Mouse (Mus musculus) heart, adult 2 months (tissue): ENCODE measurements around the gene Cuzd1. TPM values are rescaled to one million over a fixed set of nuclear protein-coding genes. Genes with fewer than 3 reads are reported as not detected.

ENCODE experiments used
- DNase-seq, 2 experiments: peaks; one replicate each; pipeline ENCODE4 v3.0.0; 2021
- H3K27ac ChIP-seq: fragments of 200-600 bp; 2 replicates; pipeline ENCODE4 v1.8.1; 2022
- H3K27me3 ChIP-seq: fragments of 200-500 bp; 2 replicates; pipeline ENCODE4 v1.6.1; 2012; ENCODE audit warnings: mild to moderate bottlenecking, low read length, inconsistent platforms, mixed read lengths; ENCODE audit not compliant: control insufficient read depth, insufficient read depth
- H3K36me3 ChIP-seq: fragments of 200-500 bp; 2 replicates; pipeline ENCODE4 v1.6.1; 2012; ENCODE audit warnings: low read length, inconsistent platforms; ENCODE audit not compliant: control insufficient read depth, insufficient read depth
- H3K4me1 ChIP-seq: fragments of 200-500 bp; 2 replicates; pipeline ENCODE4 v1.6.1; 2011; ENCODE audit warnings: low read length; ENCODE audit not compliant: control insufficient read depth, insufficient read depth
- H3K4me3 ChIP-seq: fragments of 200-600 bp; 2 replicates; pipeline ENCODE4 v1.8.1; 2022
- H3K79me2 ChIP-seq: fragments of 200-500 bp; replicated peaks from 2 replicates; pipeline ENCODE4 v1.6.1; 2012; ENCODE audit warnings: mild to moderate bottlenecking, inconsistent platforms, low read length, moderate library complexity, mixed read lengths; ENCODE audit not compliant: control insufficient read depth, insufficient read depth
- H3K9ac ChIP-seq: fragments of 200-500 bp; 2 replicates; pipeline ENCODE4 v1.6.1; 2012; ENCODE audit warnings: low read depth, mild to moderate bottlenecking, control low read depth, inconsistent platforms, low read length, mixed read lengths
- CTCF ChIP-seq: fragments of 200-600 bp; IDR thresholded peaks from 2 replicates; pipeline ENCODE4 v1.8.1; 2022; ENCODE audit warnings: antibody characterized with exemption, mild to moderate bottlenecking, moderate library complexity
- EP300 ChIP-seq: fragments of 200-500 bp; IDR thresholded peaks from 2 replicates; pipeline ENCODE4 v1.6.1; 2011; ENCODE audit warnings: low read depth, low read length, control low read depth; ENCODE audit not compliant: insufficient read depth
- POLR2A ChIP-seq: fragments of 200-500 bp; IDR thresholded peaks from 2 replicates; pipeline ENCODE4 v1.6.1; 2011; ENCODE audit warnings: mild to moderate bottlenecking, low read depth, low read length, control low read depth; ENCODE audit not compliant: insufficient read depth
- WGBS: fragments of 180-500 bp; shearing (Covaris S2); methylation state at CpG from one replicate; pipeline ENCODE4 v1.1.7; 2018; 5-methylcytosine and 5-hydroxymethylcytosine counted together
- intact Hi-C: fragments of 180-260 bp; cut with DNase I; formaldehyde crosslinking; loops from one replicate; pipeline ENCODE4 v1.15.1; 2025
- polyA plus RNA-seq: library from polyadenylated mRNA; depleted of rRNA; stranded (reverse); fragments of >200 nt; gene quantifications from 2 replicates; pipeline ENCODE4 v1.2.3, GENCODE M21; 2012
- total RNA-seq, 2 experiments: library from RNA; stranded (reverse); gene quantifications; 2 replicates each; pipeline ENCODE4 v1.2.3; 2021

Cuzd1 gene
- total and polyA plus RNA-seq, 3 experiments: 0.21 to 0.64 (median 0.32) TPM

- no peaks in the 10 kb centered on the region for H3K4me1 ChIP-seq
- DNase-seq: no peak
- intact Hi-C loops: no loop called here
- TF ChIP-seq POLR2A (no peak), EP300 (no peak), CTCF (no peak)
- no peaks in the 10 kb centered on the region for H3K79me2 ChIP-seq
- H3K36me3 ChIP-seq: no peaks in the 10 kb centered on the region
- no peak overlapping the region for H3K27ac ChIP-seq
- H3K27me3 ChIP-seq: no peaks in the 10 kb centered on the region
- H3K4me3 ChIP-seq: no peak overlapping the region
- no peak overlapping the region for H3K9ac ChIP-seq
- 77% methylated on average over 5 of the region's 5 CpGs for WGBS
These were observed 5.0 kb upstream of the Cuzd1 start for GRCm38 (mm10) chr7:131327054-131327453.

- intact Hi-C loops: no loop called here
- no peak for DNase-seq
- H3K9ac ChIP-seq: no peak overlapping the region
- no peaks in the 10 kb centered on the region for H3K36me3 ChIP-seq
- 67% methylated on average over 5 of the region's 7 CpGs for WGBS
- no peaks in the 10 kb centered on the region for H3K79me2 ChIP-seq
- no peak overlapping the region for H3K4me3 ChIP-seq
- no peak for TF ChIP-seq POLR2A
- TF ChIP-seq EP300: no peak
- TF ChIP-seq CTCF: no peak
- no peaks in the 10 kb centered on the region for H3K4me1 ChIP-seq
- no peaks in the 10 kb centered on the region for H3K27me3 ChIP-seq
- H3K27ac ChIP-seq: no peak overlapping the region
These were observed 3.8 kb downstream of the Cuzd1 start for GRCm38 (mm10) chr7:131318340-131318739.

- H3K4me3 ChIP-seq: no peak overlapping the region
- no peaks in the 10 kb centered on the region for H3K36me3 ChIP-seq
- DNase-seq: no peak
- H3K9ac ChIP-seq: no peak overlapping the region
- no peak overlapping the region for H3K27ac ChIP-seq
- no peaks in the 10 kb centered on the region for H3K79me2 ChIP-seq
- H3K27me3 ChIP-seq: no peaks in the 10 kb centered on the region
- intact Hi-C loops: no loop called here
- 60% methylated on average over 12 of the region's 12 CpGs for WGBS
- H3K4me1 ChIP-seq: no peaks in the 10 kb centered on the region
- TF ChIP-seq EP300 (no peak), POLR2A (no peak), CTCF (no peak)
These were observed 4.5 kb downstream of the Cuzd1 start for GRCm38 (mm10) chr7:131317587-131317986.

- Histone ChIP-seq H3K79me2 (no peaks in the 10 kb centered on the region), H3K27ac (no peak overlapping the region), H3K27me3 (no peaks in the 10 kb centered on the region), H3K4me1 (no peaks in the 10 kb centered on the region), H3K36me3 (no peaks in the 10 kb centered on the region), H3K4me3 (no peak overlapping the region), H3K9ac (no peak overlapping the region)
- no peak for DNase-seq
- WGBS: 78% methylated on average over 7 of the region's 7 CpGs
- intact Hi-C loops: no loop called here
- TF ChIP-seq EP300 (no peak), CTCF (no peak), POLR2A (no peak)
These were observed 7.6 kb downstream of the Cuzd1 start for GRCm38 (mm10) chr7:131314493-131314892.

- H3K4me3 ChIP-seq: no peak overlapping the region
- no peaks in the 10 kb centered on the region for H3K27me3 ChIP-seq
- 71% methylated on average over 5 of the region's 5 CpGs for WGBS
- DNase-seq: no peak
- H3K9ac ChIP-seq: no peak overlapping the region
- intact Hi-C loops: no loop called here
- no peak for TF ChIP-seq POLR2A
- no peaks in the 10 kb centered on the region for H3K4me1 ChIP-seq
- no peaks in the 10 kb centered on the region for H3K36me3 ChIP-seq
- H3K79me2 ChIP-seq: no peaks in the 10 kb centered on the region
- H3K27ac ChIP-seq: no peak overlapping the region
These were observed 15.4 kb downstream of the Cuzd1 start for GRCm38 (mm10) chr7:131306733-131307132.

- intact Hi-C loops: no loop called here
- Histone ChIP-seq H3K27ac (no peak overlapping the region), H3K27me3 (no peaks in the 10 kb centered on the region), H3K36me3 (no peaks in the 10 kb centered on the region), H3K4me1 (no peaks in the 10 kb centered on the region), H3K9ac (no peak overlapping the region), H3K79me2 (no peaks in the 10 kb centered on the region), H3K4me3 (no peak overlapping the region)
- no peak for TF ChIP-seq CTCF
- TF ChIP-seq POLR2A: no peak
- TF ChIP-seq EP300: no peak
- WGBS: 78% methylated on average over 8 of the region's 8 CpGs
- no peak for DNase-seq
These were observed 18.8 kb downstream of the Cuzd1 start for GRCm38 (mm10) chr7:131303340-131303739.
